Mouse (Mus musculus) myocyte (in vitro differentiated cells): ENCODE measurements around the gene Isg15. TPM values are rescaled to one million over a fixed set of nuclear protein-coding genes. Genes with fewer than 3 reads are reported as not detected.

Experiments used
- H3K27me3 ChIP-seq: one replicate; pipeline ENCODE4 v1.6.1; 2011; ENCODE audit not compliant: control insufficient read depth, insufficient read depth, insufficient read length
- H3K36me3 ChIP-seq: one replicate; pipeline ENCODE4 v1.6.1; 2011; ENCODE audit not compliant: control insufficient read depth, insufficient read depth
- H3K4me2 ChIP-seq: one replicate; pipeline ENCODE4 v1.6.1; 2011; ENCODE audit warnings: low read depth, control low read depth
- H3K4me3 ChIP-seq: one replicate; pipeline ENCODE4 v1.5.1; 2011; ENCODE audit warnings: mild to moderate bottlenecking, control low read depth, moderate library complexity
- H3K79me2 ChIP-seq: one replicate; pipeline ENCODE4 v1.6.1; 2011; ENCODE audit not compliant: control insufficient read depth, insufficient read depth
- H3ac ChIP-seq: one replicate; pipeline ENCODE4 v1.6.1; 2011; ENCODE audit not compliant: control insufficient read depth, insufficient read length
- CEBPB ChIP-seq: IDR thresholded peaks from 2 replicates; pipeline ENCODE4 v1.6.1; 2011; ENCODE audit warnings: mild to moderate bottlenecking, moderate library complexity; ENCODE audit not compliant: poor library complexity, insufficient read depth, severe bottlenecking
- E2F4 ChIP-seq: IDR thresholded peaks from one replicate; pipeline ENCODE4 v1.6.1; 2011; ENCODE audit warnings: mild to moderate bottlenecking, control low read depth, moderate library complexity; ENCODE audit not compliant: insufficient read depth
- MAX ChIP-seq: IDR thresholded peaks from one replicate; pipeline ENCODE4 v1.6.1; 2011; ENCODE audit warnings: low read depth, mild to moderate bottlenecking, control low read depth
- MYOD1 ChIP-seq, 3 experiments: IDR thresholded peaks; one replicate each; pipeline ENCODE4 v1.6.1; 2011; ENCODE audit warnings: control low read depth in 2 of 3, low read depth in 2 of 3, mild to moderate bottlenecking in 2 of 3, moderate library complexity in 1 of 3; ENCODE audit not compliant: insufficient read length in 2 of 3, control insufficient read depth in 1 of 3
- MYOG ChIP-seq, 3 experiments: IDR thresholded peaks; one replicate each; pipeline ENCODE4 v1.6.1; 2011; ENCODE audit warnings: control low read depth in 2 of 3, low read depth in 2 of 3, mild to moderate bottlenecking in 2 of 3; ENCODE audit not compliant: insufficient read length in 2 of 3, control insufficient read depth in 1 of 3, insufficient read depth in 1 of 3
- POLR2A ChIP-seq: IDR thresholded peaks from one replicate; pipeline ENCODE4 v1.6.1; 2011; ENCODE audit warnings: low read depth, mild to moderate bottlenecking, control low read depth, moderate library complexity; ENCODE audit not compliant: insufficient read length
- POLR2AphosphoS2 ChIP-seq: IDR thresholded peaks from one replicate; pipeline ENCODE4 v1.6.1; 2011; ENCODE audit warnings: low read depth, control low read depth; ENCODE audit not compliant: insufficient read length
- REST ChIP-seq: IDR thresholded peaks from one replicate; pipeline ENCODE4 v1.6.1; 2011; ENCODE audit warnings: mild to moderate bottlenecking, control low read depth, moderate library complexity; ENCODE audit not compliant: insufficient read depth, insufficient read length
- SRF ChIP-seq: IDR thresholded peaks from one replicate; pipeline ENCODE4 v1.6.1; 2011; ENCODE audit warnings: low read depth; ENCODE audit not compliant: control insufficient read depth, insufficient read length
- TCF12 ChIP-seq: IDR thresholded peaks from one replicate; pipeline ENCODE4 v1.6.1; 2011; ENCODE audit warnings: mild to moderate bottlenecking, control low read depth; ENCODE audit not compliant: poor library complexity, insufficient read depth, severe bottlenecking
- TCF3 ChIP-seq: IDR thresholded peaks from one replicate; pipeline ENCODE4 v1.6.1; 2011; ENCODE audit warnings: low read depth, control low read depth; ENCODE audit not compliant: insufficient read length
- USF1 ChIP-seq: IDR thresholded peaks from one replicate; pipeline ENCODE4 v1.6.1; 2011; ENCODE audit warnings: low read depth, mild to moderate bottlenecking, control low read depth, moderate library complexity
- polyA plus RNA-seq: library from polyadenylated mRNA; unstranded; fragments of >200 nt; fragmentation: generic; extraction: Trizol; gene quantifications from one replicate; pipeline ENCODE4 v1.2.1, GENCODE M21; 2012; ENCODE audit warnings: missing spikeins

The Isg15 gene
- polyA plus RNA-seq, 1 experiment = 12.4 TPM

DNA sequence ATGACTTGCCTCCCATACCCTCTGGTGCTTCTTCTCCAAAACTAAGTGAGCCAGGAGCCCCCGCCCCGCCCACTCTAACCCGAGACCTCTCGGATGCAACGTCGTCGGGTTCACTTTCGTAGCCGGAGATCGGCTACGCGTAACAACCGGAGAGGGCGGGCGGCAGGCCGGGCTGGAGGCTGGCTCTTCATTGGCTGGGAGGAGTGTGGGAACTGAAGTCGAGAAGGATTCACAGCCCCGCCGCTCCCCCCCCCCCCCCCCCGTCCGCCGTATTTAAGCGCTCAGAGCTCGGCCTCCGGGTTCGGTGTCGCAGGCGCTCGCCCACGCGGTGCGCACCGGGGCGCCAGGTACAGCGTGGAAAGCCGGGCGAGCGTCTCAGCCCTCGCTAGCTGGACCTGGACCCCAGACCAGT lies 2.4 kb upstream of the Isg15 start, which contains the start of gene AW011738:
TSS of gene AW011738 (plus strand) at position 304 of the 412 bp plus-strand sequence.
- Histone ChIP-seq H3K4me3 (peak within 1 kb of the TSS; percentile 33), H3K27me3 (no peaks in the 10 kb centered on the region), H3ac (peak within 1 kb of the TSS; percentile 11), H3K36me3 (no peaks in the 10 kb centered on the region), H3K79me2 (no peaks in the 10 kb centered on the region), H3K4me2 (peak within 1 kb of the TSS; percentile 87)
- TF ChIP-seq MAX (no peak), TCF3 (no peak), MYOG (IDR thresholded peaks at IDR 0.05; ENCODE audit: control insufficient read depth in 1 of 3, insufficient read depth in 1 of 3, insufficient read length in 2 of 3, low read depth in 2 of 3) (no peak), POLR2AphosphoS2 (no peak), POLR2A (no peak), TCF12 (no peak), E2F4 (no peak), SRF (no peak), MYOD1 (IDR thresholded peaks at IDR 0.05; ENCODE audit: control insufficient read depth in 1 of 3, insufficient read length in 2 of 3, low read depth in 2 of 3) (no peak), USF1 (no peak), REST (no peak), CEBPB (no peak)

DNA sequence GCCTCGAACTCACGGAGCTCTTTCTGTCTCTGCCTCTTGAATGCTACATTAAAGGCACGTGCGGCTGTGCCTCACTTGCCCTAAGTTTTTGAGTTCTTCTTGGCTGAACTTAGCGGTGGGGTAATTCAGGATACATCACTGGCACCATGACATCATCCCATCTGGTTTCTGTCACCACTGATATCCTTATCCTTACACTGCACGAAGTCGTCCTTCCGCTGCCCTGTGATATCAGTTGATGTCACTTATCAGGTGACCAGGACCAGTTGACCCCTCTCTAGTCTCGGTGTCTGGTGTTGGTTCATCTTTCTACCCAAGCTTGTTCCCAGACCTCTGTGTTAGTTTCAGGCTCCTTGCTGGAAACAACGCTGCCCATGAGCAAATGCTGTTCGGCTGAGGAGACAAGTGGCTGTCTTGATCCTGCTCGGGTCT lies 1.9 kb upstream of the Isg15 start:
- H3K27me3 ChIP-seq = no peaks in the 10 kb centered on the region
- no peak overlapping the region for H3ac ChIP-seq
- TF ChIP-seq MAX = no peak
- no peak for TF ChIP-seq USF1
- no peak for TF ChIP-seq POLR2A
- no peak for TF ChIP-seq SRF
- no peak for TF ChIP-seq REST
- TF ChIP-seq MYOG (IDR thresholded peaks at IDR 0.05; ENCODE audit: control insufficient read depth in 1 of 3, insufficient read depth in 1 of 3, insufficient read length in 2 of 3, low read depth in 2 of 3) = no peak
- H3K4me2 ChIP-seq = peak overlapping the region; percentile 87
- no peaks in the 10 kb centered on the region for H3K79me2 ChIP-seq
- H3K36me3 ChIP-seq = no peaks in the 10 kb centered on the region
- H3K4me3 ChIP-seq = peak overlapping the region; percentile 33

DNA sequence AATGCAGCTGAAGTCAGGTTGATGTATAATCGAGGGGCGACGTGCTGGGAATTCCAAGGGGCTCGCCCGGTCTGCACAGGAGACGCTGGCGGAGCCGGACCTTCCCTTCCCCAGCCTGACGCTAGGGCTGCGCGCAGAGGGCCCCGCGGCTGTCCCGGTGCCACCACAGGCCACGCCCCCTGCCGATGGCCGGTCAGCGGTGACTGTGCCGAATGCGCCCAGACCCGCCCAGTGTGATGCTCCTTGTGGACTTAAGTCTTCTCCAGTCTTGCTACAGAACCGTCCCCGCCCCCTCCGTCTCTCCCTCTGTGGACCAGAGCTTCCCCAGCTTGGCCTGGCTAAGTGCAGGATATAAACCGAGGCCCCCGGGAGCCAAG lies 2.8 kb downstream of the Isg15 start:
- Histone ChIP-seq H3K27me3 (no peaks in the 10 kb centered on the region), H3K36me3 (no peaks in the 10 kb centered on the region), H3ac (peak overlapping the region; percentile 41), H3K4me2 (peak overlapping the region; percentile 60), H3K4me3 (peak overlapping the region; percentile 25), H3K79me2 (no peaks in the 10 kb centered on the region)
- TF ChIP-seq MYOG (IDR thresholded peaks at IDR 0.05; ENCODE audit: control insufficient read depth in 1 of 3, insufficient read depth in 1 of 3, insufficient read length in 2 of 3, low read depth in 2 of 3) = peak in 1 of 3 experiments; percentile 39
- peak; percentile 78 for TF ChIP-seq POLR2A
- no peak for TF ChIP-seq E2F4
- no peak for TF ChIP-seq TCF3
- no peak for TF ChIP-seq SRF
- TF ChIP-seq POLR2AphosphoS2 = peak; percentile 67
- no peak for TF ChIP-seq REST
- peak in 1 of 3 experiments; percentile 47 for TF ChIP-seq MYOD1 (IDR thresholded peaks at IDR 0.05; ENCODE audit: control insufficient read depth in 1 of 3, insufficient read length in 2 of 3, low read depth in 2 of 3)
- TF ChIP-seq MAX = no peak
- no peak for TF ChIP-seq USF1
- no peak for TF ChIP-seq CEBPB
- TF ChIP-seq TCF12 = no peak

DNA sequence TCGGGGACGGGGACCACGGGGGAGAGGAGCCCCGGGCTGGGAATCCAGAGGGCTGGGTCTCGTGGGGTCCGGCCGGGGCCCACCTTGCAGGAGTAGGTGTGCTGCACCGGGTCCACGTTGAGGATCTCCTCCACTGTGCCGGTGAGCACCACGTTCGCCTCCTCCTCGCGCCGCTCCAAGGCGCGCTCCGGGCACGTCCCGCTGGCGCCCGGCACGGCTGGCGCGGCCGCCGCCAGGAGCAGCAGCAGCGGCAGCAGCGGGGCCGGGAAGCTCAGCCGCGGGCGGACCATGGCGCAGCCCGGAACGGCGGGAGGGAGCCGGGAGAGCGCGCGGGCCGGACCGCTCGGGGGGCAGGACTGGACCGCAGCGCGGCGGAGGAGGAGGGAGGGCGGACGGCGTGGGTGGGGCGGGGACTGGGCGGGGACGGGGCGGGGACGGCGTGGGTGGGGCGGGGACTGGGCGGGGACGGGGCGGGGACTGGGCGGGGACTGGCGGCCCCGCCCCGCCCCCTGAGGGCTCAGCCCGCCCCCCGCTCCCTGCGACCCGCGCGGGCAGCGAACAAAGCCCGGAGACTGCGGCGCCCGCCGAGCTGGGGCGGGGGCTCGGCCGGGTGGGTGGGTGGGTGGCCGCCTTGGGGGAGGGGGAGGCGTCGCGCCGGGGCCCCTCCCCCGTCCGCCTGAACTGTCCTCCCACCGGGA lies 3.3 kb downstream of the Isg15 start, which contains the start of gene Agrn:
TSS of gene Agrn (minus strand) at position 358 of the 698 bp plus-strand sequence.
- peak within 1 kb of the TSS; percentile 93 for H3K4me2 ChIP-seq
- H3K79me2 ChIP-seq = no peaks in the 10 kb centered on the region
- no peaks in the 10 kb centered on the region for H3K27me3 ChIP-seq
- TF ChIP-seq MAX = no peak
- TF ChIP-seq POLR2A = peak; percentile 73
- H3K4me3 ChIP-seq = peak within 1 kb of the TSS; percentile 25
- H3K36me3 ChIP-seq = no peaks in the 10 kb centered on the region
- peak within 1 kb of the TSS; percentile 41 for H3ac ChIP-seq
